Mouse (Mus musculus) T-cell, adult 2 months (primary cell): ENCODE data around the gene Pfkfb1.

Source experiments
- DNase-seq: peaks from one replicate; pipeline ENCODE4 v3.0.0; 2022; ENCODE audit warnings: low spot score

The Pfkfb1 gene

DNA sequence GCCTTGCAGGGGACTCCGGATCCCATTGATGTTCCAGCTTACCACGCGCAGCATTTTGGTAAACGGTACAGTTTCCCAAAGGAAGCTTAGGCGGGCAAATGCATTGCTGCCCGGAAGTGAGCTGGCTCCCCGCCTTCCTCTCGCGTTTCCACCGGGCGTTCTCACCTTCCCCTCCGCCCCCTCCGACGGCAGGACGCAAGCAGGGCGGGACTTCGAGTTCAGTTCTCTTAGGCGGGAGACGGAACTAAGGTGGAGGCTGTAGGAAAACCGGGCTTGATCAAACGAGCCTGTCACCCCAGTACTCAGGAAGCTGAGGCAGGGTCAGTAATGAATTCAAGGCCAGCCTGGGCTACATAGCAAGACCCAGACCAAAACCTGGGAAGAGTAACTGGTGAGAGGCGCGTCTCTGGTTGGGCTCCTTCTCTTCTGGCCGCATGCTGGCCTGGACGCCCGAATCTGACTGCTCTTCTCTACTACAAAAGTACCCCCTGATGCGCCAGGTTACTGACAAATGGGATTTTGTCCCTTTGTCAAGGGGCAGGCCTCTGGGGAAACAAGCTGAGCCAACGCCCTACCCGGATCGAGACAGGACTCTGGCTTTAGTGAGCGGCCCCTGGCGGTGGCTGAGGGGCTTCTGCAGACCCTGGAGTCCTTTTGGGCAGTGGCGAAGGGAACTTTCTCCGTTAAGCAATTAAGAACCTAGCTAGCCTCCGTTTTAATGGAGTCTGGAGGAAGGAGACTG lies at the start of gene Pfkfb1:
Pfkfb1 (plus strand) TSS at position 207 of the 742 bp plus-strand sequence.
- peak; percentile 70 for DNase-seq

DNA sequence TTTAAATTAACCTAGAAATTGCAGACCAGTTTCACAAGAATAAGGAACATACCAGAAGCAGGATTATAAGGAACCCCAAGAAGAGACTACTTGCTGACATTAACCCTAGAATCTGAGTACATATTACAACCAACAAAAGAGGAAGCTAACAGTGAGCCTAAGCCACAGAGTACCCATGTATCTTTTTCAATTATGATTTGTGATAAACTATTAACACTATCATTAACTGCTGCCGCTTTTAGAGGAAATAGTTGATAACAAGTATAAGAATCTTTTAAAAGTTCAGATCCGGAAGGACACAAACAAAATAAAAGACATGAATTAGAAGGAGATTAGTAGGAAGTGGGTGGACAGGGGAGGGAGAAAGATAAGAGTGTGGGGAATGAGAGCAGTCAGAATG lies 47.9 kb upstream of the Pfkfb1 start:
- no peak for DNase-seq

DNA sequence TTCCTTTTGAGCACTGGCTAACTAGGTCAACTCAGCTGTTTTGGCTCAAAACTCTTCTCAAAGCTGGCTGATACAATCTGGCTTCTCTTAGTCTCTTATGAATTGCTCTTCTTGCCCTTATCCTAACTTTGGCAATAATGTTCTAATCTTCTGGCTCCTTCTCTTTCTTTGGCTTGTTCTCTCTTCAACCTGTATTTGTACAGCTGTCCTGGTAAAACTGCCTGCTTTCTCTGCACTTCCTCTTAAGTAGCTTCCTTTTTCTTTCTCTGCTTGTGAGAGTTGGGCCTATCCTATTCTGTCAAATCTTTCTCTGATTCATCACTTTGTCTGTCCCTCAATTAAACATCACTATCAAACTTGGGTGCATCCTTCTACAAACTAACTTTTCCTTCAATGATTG lies 46.3 kb upstream of the Pfkfb1 start:
- no peak for DNase-seq

DNA sequence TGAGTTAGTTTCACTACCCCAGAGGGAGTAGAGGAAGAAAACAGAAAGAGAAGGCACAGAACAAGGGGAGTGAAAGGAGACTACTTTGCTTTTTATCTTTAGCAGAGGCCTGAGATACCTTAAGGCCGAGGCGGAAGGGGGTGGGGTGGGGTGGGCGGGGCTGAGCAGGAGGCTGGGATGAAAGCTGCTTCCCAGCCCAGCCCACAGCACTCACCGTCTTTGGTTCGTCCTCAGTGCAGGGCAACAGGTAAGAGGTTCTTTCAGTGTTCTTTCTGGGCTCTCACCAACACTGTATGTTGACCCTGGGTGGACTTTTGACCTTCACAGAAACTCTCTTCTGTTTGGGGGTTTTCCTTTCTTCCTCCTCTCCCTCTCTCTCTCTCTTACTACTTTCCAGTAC lies 40.8 kb upstream of the Pfkfb1 start, which contains the start of gene Alas2:
Alas2 (plus strand) TSS at position 137 of the 400 bp plus-strand sequence.
- no peak for DNase-seq

DNA sequence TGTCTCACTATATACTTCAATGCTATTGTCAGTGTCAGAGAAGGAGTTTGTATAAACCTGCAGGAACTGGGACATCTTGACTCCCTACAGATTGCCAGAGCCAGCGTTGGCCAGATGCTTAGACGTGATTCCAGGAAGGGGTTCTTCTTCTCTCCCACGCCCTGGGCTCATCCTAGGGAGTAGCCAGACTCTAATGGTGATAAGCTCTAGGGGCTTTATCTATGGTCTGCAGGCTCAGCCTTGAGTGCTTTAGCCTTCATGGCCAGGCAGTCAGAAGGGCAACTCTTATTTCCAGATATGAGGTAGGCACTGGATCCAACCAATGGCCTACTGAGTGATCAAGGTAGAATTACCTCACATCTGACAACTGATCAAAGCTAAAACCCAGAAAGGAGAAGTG lies 38.4 kb upstream of the Pfkfb1 start:
- no peak for DNase-seq

- DNase-seq, result no peak
These were observed 36.0 kb upstream of the Pfkfb1 start for GRCm38 (mm10) chrX:150551986-150552385.

DNA sequence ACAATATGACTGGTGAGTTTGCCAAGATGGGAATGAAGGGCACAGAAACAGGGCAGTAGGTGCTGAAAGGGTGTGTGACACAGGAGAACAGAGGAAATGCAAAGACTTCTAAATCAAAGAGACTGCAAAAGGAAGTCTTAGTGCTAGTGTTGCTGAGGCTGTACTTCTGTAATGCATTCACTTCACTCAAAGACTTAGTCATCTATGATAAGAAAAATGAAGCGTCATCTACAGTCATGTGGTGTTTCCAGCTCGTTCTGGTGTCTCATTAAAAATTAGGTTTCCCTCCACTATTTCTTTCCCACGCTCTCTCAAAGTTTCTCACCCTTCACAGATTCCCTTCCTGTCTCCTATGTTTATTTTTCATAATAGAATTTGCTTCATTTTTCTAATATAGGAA lies 34.0 kb upstream of the Pfkfb1 start:
- DNase-seq, result no peak

DNA sequence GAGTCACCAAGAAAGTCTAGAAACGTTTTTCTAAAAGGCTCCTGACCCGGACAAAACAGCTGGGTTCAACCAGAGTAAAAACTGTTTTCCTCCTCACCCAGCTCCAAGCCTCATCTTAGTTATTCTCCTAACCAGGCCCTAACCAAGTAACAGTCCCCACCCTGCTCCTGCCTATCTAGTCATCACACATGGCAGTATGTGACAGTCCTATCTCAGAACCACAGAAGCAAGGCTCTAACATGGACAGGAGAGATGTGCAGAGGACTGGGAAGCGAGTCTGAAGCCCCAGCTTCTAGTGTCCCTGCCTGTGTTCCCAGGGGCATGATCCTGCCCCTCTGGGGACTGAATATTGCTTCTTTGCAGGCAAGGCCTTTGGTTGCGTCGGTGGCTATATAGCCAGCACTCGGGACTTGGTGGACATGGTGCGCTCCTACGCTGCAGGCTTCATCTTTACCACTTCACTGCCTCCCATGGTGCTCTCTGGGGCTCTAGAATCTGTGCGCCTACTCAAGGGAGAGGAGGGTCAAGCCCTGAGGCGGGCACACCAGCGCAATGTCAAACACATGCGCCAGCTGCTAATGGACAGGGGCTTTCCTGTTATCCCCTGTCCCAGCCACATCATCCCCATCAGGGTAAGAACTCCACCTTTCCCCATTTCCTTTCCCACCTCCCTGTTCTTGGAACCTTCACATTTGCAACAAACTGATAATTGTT lies 23.2 kb upstream of the Pfkfb1 start:
- DNase-seq, result no peak

DNA sequence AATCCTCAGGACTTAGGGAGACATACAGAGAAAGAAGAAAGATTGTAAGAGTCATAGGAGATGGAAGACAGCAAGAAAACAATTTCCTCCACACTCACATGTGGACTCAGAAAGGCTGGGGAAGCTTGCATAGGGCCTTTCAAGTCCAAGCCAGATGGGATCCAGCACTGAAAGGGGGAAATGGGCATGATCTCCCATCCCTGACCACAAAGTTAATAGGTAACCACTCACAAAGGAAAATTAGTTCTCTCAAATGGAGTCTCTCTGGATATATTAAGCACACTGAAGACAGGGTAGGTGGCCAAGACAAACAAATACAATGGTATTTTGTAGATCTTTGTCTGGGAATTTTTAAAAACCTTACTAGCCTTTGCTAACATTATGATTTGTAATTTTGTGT lies 6.1 kb upstream of the Pfkfb1 start:
- no peak for DNase-seq

DNA sequence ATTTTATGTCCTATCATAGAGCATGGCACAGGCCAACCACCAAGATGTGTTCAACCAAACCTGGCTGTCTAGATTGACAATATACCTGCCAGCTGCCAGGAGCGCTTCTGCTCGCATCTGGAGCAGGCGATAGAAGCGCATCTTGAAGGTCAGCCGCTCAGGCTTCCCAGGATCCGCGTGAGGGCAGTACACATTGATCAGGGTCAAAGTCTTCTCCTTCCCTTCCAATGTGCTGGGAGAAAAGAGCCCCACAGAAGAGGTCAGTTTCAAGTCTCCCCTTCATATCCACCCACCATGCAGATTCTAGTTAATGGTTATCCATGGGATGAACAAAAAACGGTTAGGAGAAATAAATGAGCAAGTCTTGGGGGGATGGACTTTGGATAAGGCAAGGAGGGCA lies 2.9 kb upstream of the Pfkfb1 start:
- no peak for DNase-seq

GRCm38 (mm10) chrX:150589696-150590095 lies 1.7 kb downstream of the Pfkfb1 start, which contains the start of gene Apex2:
Gene Apex2, minus strand, starts transcription at chrX:150589868.
- DNase-seq, result no peak

DNA sequence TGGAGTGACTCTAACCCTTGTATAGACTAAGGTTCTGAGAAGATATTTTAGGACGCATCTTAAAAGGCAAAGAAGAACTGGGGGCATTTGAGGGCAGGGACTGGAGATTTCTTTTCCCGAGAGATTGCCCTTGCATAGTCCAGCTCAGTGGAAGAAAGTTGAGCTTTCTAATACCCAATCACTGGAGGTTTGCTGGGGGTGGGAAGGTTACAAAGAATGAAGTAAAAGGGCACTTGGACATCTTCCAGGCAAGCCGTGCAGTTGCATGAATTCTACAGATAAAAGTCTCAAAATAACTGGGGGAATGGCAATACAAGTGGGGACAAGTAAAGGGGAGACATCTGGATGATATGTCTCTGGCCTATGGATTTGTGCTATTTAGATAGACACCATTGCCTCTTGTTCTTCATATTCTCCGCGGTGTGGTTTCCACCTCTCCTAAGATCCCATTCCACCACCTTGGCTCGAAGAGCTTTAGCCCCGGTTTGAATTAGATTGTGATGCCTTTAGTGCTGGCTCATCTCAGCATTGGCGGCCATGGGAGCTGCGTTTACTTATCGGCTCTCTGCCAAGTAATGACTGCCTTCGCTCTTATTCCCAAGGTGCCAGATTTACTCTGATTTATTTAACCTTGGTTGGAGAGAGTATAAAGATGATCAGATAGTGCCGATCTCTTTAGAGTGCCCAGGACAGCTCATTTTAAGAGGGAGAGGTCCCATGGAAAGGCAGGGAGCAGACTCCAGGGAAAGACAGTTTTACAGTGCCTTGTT lies 5.4 kb downstream of the Pfkfb1 start:
- DNase-seq, result no peak

DNA sequence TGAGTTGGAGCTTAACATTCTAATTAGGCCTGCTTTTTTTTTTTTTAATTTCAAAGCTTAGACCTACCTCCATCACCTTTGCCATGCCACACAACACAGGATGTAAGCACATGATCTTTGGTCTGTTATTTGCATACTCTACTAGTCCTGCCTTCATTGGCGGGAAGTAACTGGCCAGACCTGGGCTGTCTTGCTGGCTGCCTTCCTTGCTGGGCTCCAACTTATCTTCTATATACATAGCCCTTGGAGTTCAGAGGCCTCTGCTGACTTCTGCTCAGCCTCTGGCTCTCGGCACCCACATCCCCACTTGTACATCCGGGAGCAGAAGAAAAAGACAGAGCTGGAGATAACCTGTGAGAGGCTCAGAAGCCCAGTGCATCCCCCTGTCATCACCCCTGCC lies 6.1 kb downstream of the Pfkfb1 start:
- no peak for DNase-seq

DNA sequence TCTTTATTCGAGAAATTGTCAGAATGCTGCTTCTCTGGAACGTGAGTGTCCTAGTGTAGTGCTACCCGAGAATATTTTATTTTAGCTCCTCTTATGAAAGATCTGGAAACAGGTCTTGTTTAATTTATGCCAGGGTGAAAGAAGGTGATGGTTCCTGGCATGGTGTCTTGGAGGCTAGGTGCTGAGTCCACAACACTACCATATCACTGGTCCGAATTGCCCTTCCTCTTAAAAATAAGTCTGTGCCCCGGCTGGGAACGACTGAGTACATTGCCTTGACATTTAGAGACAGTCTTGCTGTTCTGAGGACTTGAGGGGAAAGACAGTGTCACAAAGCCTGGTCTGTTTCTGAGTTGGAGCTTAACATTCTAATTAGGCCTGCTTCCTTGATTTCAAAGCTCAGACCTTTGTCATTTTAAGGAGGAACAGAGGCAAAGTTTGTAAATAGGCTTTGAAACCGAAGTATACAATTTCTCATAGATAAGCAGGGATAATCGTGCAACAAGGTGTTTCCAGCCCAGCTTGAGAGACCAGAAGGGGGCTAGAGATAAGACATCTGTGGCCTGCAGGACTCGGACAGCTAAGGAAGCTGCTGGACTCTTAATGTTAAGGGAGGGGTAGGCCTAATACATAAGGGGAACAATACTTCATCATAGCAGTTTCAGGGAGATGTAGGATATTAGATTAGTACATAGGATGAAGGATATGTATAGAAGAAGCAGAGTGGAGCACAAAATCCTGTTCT lies 7.2 kb downstream of the Pfkfb1 start:
- no peak for DNase-seq

- no peak for DNase-seq
These were observed 10.9 kb downstream of the Pfkfb1 start for GRCm38 (mm10) chrX:150598882-150599281.

DNA sequence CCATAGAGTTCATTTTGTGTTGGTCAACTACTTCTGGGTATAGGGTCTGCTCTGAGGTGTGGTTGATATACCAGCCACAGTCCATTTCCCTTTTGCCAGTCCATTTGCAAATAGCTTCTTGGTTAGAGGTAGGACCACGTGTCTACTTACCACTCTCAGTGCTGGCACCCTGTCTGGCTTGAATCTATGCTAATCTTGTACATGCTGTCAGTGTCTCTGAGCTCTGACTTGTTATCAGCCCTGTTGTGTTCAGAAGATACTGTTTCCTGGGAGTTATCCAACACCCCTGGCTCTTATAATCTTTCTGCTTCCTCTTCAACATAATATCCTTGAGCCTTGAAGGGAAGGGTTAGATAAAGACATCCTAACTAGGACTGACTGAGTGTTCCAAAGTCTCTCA lies 48.4 kb downstream of the Pfkfb1 start:
- DNase-seq, result no peak

DNA sequence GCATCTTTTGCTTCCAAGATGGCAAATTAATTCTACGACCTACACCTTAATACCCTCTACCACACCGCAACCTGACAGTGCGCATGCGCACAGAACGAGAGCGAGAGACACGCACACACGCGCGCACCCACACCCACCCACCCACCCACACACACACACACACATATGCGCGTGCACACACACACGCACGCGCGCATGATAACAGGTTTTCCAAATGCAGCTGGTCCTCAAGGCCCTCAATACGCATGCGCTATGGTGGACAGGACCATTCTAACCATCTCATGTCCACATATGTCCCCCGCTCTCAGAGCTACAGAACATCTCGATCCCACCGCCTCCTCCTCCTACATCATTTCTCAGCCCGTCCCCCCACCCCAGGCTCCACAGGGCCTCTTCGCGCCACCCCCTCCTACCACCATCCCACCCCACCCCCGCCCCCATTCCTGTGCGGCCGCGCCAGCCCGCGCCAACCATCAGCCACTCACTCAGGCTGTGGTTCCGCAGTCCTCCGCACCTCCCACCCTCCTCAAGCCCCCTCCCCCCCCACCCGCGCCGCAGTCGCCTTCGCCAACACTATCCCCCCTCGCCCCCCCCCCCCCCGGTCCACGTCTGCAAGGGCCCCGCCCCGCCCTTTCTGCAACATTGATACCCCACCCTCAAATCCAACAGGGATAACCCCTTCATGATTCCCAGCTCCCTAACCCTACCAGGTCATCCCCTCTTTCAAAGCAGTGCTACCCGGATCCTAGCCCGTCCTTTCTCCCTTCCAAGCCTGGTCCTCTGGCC lies 68.3 kb downstream of the Pfkfb1 start:
- no peak for DNase-seq

- no peak for DNase-seq
These were observed 69.1 kb downstream of the Pfkfb1 start, which contains the start of gene Tro for GRCm38 (mm10) chrX:150656908-150657796. Gene Tro, minus strand, starts transcription at chrX:150657583.

DNA sequence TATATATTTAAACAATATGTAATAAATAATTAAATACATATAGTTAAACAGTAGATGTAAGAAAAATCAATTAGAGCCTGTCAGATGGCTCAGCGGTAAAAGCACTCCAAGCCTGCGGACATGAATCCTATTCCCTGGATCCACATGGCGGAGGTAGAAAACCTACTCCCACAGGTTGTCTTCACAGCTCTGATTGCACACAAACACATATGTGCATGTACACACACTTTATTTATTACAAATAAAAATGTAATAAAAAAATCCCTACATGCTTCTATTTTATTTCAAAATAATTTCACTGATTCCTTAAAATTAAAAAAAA lies 69.7 kb downstream of the Pfkfb1 start:
- no peak for DNase-seq

DNA sequence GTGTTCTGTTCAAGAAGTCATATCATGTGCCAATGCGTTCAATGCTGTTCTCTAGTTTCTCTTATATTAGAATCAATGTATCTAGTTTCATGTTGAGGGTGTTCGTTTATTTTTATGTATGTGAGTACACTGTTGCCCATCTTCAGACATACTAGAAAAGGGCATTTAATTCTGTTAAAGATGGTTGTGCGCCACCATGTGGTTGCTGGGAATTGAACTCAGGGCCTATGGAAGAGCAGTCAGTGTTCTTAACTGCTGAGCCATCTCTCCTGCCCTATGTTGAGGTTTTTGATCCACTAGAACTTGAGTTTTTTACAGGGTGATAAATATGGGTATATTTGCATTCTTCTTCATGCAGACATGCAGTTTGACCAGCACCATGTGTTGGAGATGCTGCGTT lies 74.8 kb downstream of the Pfkfb1 start:
- no peak for DNase-seq
